Mouse (Mus musculus) layer of hippocampus, adult 11-12 months (tissue): ENCODE data around the gene A3galt2.

ENCODE experiments used
- DNase-seq: peaks from one replicate; pipeline ENCODE4 v3.0.0; 2022; ENCODE audit warnings: low spot score

The A3galt2 gene

GRCm38 (mm10) chr4:128755064-128755463, at the start of gene A3galt2:
A3galt2 (plus strand) TSS chr4:128755364.
- no peak for DNase-seq

- DNase-seq, result peak; percentile 52
Measured at GRCm38 (mm10) chr4:128706626-128707025, 48.5 kb upstream of the A3galt2 start.

GRCm38 (mm10) chr4:128707384-128707783, 47.8 kb upstream of the A3galt2 start:
- DNase-seq, result no peak

- no peak for DNase-seq
Measured at GRCm38 (mm10) chr4:128709061-128709780, 45.9 kb upstream of the A3galt2 start.

GRCm38 (mm10) chr4:128709781-128710166, 45.4 kb upstream of the A3galt2 start:
- DNase-seq, result no peak

GRCm38 (mm10) chr4:128710286-128710685, 44.9 kb upstream of the A3galt2 start:
- DNase-seq, result no peak

GRCm38 (mm10) chr4:128710800-128711199, 44.4 kb upstream of the A3galt2 start:
- DNase-seq, result no peak

- DNase-seq, result peak; percentile 93
Measured at GRCm38 (mm10) chr4:128711455-128712135, 43.6 kb upstream of the A3galt2 start.

GRCm38 (mm10) chr4:128712136-128712655, 43.0 kb upstream of the A3galt2 start:
- no peak for DNase-seq

GRCm38 (mm10) chr4:128712941-128713340, 42.2 kb upstream of the A3galt2 start:
- no peak for DNase-seq

GRCm38 (mm10) chr4:128715241-128716204, 39.6 kb upstream of the A3galt2 start:
- DNase-seq, result peak; percentile 65

- no peak for DNase-seq
Measured at GRCm38 (mm10) chr4:128716279-128716678, 38.9 kb upstream of the A3galt2 start.

GRCm38 (mm10) chr4:128716731-128717130, 38.4 kb upstream of the A3galt2 start:
- DNase-seq, result no peak

GRCm38 (mm10) chr4:128720110-128720509, 35.1 kb upstream of the A3galt2 start:
- DNase-seq, result peak; percentile 69

- DNase-seq, result no peak
Measured at GRCm38 (mm10) chr4:128721061-128721648, 34.0 kb upstream of the A3galt2 start.

- no peak for DNase-seq
Measured at GRCm38 (mm10) chr4:128721761-128722160, 33.4 kb upstream of the A3galt2 start.

- DNase-seq, result no peak
Measured at GRCm38 (mm10) chr4:128722932-128723331, 32.2 kb upstream of the A3galt2 start.

GRCm38 (mm10) chr4:128723431-128723830, 31.7 kb upstream of the A3galt2 start:
- no peak for DNase-seq

GRCm38 (mm10) chr4:128724059-128724458, 31.1 kb upstream of the A3galt2 start:
- DNase-seq, result no peak

GRCm38 (mm10) chr4:128727019-128727720, 28.0 kb upstream of the A3galt2 start:
- DNase-seq, result peak; percentile 81
